Mouse (Mus musculus): Measurements from ENCODE around the gene Crb3. TPM values are rescaled to one million over a fixed set of nuclear protein-coding genes. Genes with fewer than 3 reads are reported as not detected.

Crb3 gene
- total RNA-seq, 2 experiments from 2014 or later: 0.77 to 0.99 TPM

- DNase-seq: no peak
Measured at GRCm38 (mm10) chr17:57062011-57062521, 3.2 kb downstream of the Crb3 start.

DNA sequence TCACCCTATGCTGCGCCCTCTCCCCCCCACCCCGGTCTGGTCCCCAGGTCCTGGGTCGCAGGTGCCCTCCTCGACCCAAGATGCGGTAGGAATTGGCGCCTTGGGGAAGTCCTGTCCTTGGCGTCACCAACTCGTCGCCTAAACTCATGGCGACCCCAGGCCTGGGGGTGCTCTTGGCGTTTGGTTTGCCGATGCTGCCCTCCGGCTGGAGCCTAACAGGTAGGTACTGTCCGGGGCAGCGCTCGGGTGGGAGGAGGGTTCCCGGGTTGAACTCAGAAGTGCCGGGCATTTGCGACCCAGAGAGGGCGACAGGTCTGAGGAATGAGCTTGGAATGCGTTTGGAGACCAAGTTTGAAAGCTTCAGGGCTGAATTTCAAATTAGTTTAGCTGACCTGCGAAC, 3.6 kb downstream of the Crb3 start:
- no peak for DNase-seq

DNA sequence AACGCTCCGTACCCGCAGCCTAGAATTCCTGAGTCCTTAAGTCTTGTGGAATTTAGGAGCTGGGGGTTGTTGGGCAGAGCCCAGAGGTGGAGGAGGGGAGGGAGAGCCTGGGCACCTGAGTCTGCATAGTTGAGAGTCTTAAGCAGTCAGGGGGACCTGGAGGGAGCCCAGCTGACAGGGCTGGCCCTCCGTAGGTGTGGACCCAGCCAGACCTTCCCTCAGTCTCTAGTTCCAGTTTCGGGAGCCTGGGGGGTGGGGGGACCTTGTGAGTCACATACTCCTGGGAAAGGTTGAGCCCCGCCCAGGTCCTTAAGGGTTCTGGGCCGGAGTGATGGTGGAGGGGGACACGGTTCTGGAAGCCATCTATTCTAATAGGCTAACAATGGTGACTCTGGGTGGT, 4.1 kb downstream of the Crb3 start:
- no peak for DNase-seq

DNA sequence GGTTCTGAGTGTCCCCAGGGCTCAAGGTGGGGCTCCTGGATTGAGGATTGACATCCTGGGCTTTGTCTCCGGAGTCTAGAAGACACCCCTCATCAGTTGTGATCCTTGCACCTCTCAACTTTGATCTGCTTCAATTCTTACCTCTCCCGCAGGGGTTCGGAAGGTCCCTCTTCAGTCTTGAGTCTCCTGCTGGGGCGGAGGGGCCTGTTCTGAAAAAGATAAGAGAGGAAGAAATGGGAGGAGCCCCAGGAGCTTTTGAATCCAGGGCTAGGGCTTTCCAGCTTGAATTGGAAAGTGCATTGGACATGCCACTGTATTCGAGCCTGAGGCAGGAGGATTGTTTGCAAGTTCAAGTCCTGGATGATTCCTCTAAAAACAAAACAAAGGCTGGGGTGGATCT, 8.0 kb downstream of the Crb3 start:
- no peak for DNase-seq

DNA sequence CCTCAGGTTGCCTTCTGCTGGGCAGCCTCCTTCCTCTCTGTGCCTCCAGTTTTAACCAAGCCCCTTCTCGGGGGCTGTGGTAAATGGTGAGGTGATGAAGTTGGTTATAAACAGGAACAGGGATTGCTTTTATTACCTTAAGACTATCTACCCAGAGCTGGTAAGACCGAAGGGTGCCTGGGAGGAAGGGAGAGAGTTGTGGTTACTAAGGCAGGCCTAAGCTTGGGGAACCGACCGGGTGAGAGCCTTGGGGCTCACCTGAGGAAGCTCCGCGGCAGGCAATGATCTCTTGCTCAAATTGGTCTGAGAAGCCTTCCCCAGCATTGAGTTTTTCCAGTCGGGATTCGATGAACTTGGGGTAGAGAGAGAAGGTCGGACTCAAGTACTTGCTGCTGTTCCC, 11.4 kb downstream of the Crb3 start:
- no peak for DNase-seq

GRCm38 (mm10) chr17:57070699-57071098, 11.8 kb downstream of the Crb3 start:
- DNase-seq: no peak

- DNase-seq: no peak
Measured at GRCm38 (mm10) chr17:57076916-57077315, 18.0 kb downstream of the Crb3 start.

DNA sequence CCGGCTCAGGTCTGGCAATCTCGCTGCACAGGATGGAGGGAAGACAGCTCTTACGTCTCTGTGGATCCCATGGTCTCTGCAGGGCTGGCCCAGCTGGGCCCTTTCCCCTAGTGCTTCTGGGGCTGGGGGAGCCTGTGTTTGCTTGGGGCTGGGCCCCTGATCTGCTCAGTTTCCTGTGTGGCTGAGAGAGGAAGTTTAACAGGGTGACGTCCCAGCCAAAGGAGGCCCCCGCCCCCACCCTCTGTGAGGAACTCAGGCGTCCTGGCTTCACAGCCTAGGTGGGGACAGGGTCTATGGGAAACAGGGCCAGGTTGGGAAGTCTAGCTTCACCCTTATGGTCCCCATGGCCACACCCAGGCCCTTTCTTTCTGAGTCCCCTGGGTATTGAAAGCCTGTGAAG, 19.4 kb downstream of the Crb3 start, which contains the start of gene Dennd1c:
Dennd1c (minus strand) TSS at position 179 of the 400 bp plus-strand sequence.
- DNase-seq: peak; percentile 27

DNA sequence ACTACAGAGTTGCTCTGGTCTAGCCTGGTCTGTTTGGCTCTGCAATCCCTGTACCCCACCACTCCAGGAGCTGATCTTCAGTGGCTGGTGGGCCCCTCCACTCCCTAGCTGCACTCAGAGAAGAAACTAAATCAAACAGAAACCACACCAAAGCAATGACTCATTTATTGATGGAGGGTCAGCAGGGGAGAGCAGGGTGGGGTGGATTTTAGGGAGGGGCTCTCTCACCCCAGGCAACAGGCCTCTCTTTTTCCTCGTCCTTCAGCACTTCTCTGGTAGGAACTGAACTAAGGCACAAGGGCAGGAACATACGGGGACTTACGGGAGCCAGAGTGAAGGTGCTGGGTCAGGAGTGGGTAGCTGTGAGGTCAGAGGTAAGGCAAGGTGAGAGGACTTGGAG, 21.0 kb downstream of the Crb3 start:
- no peak for DNase-seq

DNA sequence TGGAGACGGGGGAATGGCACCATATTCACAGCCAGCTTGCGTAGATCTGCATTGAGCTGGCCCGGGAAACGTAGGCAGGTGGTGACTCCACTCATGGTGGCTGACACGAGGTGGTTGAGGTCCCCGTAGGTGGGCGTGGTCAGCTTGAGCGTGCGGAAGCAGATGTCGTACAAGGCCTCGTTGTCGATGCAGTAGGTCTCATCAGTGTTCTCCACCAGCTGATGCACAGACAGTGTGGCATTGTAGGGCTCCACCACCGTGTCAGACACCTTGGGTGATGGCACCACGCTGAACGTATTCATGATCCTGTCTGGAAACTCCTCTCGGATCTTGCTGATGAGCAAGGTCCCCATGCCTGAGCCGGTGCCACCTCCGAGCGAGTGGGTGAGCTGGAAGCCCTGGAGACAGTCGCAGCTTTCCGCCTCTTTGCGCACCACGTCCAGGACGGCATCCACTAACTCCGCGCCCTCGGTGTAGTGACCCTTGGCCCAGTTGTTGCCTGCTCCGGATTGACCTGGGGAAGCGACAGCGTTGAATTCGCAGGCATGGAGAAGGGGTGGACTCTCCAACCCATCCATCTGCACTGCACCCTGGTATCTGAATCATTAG, 22.4 kb downstream of the Crb3 start:
- no peak for DNase-seq

DNA sequence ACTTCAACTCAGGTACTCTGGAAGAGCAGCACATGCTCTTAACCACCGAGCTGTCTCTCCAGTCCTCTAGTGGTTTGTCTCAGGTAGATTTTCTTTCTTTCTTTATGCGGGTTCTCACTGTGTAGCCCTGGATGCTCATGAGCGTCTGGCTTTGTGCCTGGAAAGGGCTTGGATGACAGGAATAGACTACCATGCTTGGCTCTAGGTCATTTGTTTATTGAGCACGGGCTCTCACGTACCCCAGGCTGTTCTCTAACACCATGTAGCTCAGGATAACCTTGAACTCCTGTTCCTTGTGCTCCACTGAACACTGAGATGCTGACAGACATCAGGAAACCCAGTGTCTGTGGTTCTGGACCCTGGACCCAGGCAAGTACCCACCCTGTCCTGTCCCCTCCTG, 23.6 kb downstream of the Crb3 start:
- no peak for DNase-seq

- DNase-seq: no peak
Measured at GRCm38 (mm10) chr17:57085970-57086757, 27.3 kb downstream of the Crb3 start.

DNA sequence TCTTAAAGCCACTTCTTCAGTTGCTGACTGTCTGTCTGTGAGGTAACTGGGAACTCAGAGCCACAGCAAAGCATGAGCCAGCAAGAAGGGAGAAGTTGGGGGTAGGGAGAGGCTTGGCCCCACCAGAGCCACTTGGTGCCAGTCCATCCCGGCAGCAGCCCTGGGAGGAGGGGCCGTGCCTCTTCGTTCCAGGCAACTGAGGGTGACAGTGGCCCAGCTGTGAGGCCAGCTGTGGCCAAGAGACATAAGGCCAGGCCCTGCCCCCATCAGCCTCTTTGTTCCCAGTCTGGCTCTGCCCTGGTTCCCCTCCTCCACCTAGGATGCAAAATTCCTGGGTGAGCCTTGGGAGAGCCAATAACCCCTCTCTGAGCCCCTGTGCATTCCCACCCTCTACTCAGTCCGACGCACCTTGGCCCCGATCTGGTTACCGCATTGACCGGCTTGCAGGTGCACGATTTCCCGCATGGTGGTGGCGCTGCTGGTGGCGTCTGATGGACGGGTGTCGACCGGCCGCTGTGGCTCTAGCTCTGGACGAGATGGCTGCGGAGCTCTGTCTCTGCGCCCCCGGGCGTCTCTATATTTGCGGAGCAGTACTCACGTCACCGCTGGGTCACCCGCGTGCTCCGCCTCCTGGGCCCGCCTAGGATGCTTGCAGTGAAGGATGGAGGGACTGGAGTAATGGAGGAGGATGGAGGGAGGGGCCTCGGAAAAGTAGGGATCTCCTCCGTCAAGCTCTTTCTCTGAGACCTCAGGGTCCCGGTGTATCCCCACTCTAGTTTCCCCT, 28.3 kb downstream of the Crb3 start, which contains the start of gene Tubb4a:
Tubb4a (minus strand) TSS at position 734 of the 784 bp plus-strand sequence.
- DNase-seq: peak; percentile 37

- no peak for DNase-seq
Measured at GRCm38 (mm10) chr17:57094222-57094621, 35.3 kb downstream of the Crb3 start.

DNA sequence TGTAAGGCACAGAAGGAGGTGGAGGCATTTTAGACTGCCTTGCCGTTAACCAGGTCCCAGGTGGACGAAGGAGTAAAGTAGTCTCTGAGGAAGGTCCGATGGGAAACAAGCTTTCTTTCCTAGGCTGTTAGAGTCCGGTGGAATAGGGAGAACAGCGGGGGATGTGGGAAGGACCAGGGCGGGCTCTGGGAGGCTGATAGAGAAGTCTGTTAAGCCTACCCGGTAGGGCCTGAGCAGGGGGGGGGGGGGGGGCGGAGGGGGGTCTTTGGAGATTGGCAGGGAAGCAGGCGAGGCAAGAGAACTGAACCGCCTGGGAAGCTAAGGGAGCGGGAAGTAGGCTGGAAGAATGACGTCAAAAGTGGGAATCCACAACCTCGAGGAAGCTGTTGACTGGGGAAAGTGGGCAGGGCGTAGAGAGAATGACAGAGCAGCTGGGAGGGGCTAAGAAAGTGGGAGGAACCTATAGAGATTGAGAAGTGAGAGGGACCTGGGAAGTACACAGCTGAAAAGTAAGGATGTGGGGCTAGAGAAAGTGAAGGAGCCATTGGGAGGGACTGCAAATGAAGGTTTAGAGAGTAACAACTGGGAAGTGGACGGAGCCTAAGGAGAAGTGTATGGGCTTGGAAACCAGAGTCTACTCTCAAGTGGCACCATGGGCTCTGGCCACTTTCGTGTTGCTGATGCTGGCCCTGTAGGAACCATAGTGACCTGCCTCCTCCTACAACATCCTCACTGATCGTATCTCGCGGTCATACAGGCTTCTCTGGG, 37.1 kb downstream of the Crb3 start:
- peak; percentile 48 for DNase-seq

- DNase-seq: peak; percentile 67
Measured at GRCm38 (mm10) chr17:57096623-57096920, 37.7 kb downstream of the Crb3 start.

DNA sequence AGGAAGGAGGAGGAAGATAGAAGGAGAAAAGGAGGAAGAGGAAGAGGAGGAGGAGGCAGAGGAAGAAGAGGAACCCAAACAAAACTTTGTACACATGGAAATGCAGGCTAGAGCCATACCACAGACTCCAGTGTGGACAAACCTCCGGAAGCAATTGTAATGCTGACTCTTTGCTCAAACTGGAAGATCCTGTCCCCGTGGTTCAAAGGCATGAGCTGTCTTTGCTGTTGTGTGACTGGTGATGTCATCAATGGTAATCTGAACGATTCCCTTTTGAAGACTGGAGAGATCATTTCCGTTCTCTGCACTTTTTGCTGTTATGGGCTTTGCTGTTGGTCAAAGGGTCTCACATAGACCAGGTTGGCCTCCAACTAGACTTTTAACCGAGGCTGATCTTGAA, 39.4 kb downstream of the Crb3 start:
- DNase-seq: no peak

GRCm38 (mm10) chr17:57099629-57100325, 40.9 kb downstream of the Crb3 start:
- DNase-seq: no peak

- DNase-seq: no peak
Measured at GRCm38 (mm10) chr17:57102276-57102675, 43.4 kb downstream of the Crb3 start.

DNA sequence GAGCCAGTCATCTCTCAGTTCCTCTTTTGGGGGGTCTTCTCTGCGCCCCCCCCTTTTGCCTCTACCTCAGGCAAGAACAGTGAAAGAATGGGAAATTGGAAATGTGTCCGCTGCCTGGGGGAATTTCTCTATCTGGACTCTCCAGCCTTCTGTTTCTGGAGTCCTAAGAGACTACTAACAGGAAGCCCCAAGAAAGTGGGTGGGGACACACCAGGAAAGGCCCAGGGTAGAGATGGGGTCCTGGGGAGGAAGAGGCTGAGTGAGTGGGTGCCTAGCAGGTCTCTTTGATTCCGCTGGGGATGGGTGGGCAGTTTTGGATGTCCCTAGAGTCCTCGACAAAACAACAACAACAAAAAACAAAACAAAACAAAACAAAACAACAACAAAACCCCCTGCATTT, 45.6 kb downstream of the Crb3 start:
- no peak for DNase-seq
